Mouse (Mus musculus): Measurements from ENCODE around the gene Dynlrb1. TPM values are rescaled to one million over a fixed set of nuclear protein-coding genes. Genes with fewer than 3 reads are reported as not detected.

Dynlrb1 gene
- polyA plus RNA-seq (2017; shearing (Covaris generic)), result 342 TPM

GRCm38 (mm10) chr2:155236362-155236992 lies at the start of gene Dynlrb1:
Dynlrb1 (plus strand) TSS chr2:155236533.

GRCm38 (mm10) chr2:155276195-155276594 lies 39.9 kb downstream of the Dynlrb1 start, which contains the start of gene Map1lc3a:
Map1lc3a (plus strand) TSS chr2:155276297.

Other genes with a start within 250 kb of the Dynlrb1 start
- gene Gm14226, start 218.3 kb upstream of the Dynlrb1 start, polyA plus RNA-seq (2017; shearing (Covaris generic)), result not detected
- gene Ahcy, start 162.0 kb upstream of the Dynlrb1 start, polyA plus RNA-seq (2017; shearing (Covaris generic)), result 28.7 TPM
- 128 TPM for gene Itch, start 103.0 kb upstream of the Dynlrb1 start, polyA plus RNA-seq (2017; shearing (Covaris generic))
- 2.2 TPM for gene Map1lc3a, start 39.8 kb downstream of the Dynlrb1 start, polyA plus RNA-seq (2017; shearing (Covaris generic))
- gene Pigu, start 120.9 kb downstream of the Dynlrb1 start, polyA plus RNA-seq (2017; shearing (Covaris generic)), result 56.2 TPM
- gene Trp53inp2, start 144.5 kb downstream of the Dynlrb1 start, polyA plus RNA-seq (2017; shearing (Covaris generic)), result 1.5 TPM
- 5.3 TPM for gene Ncoa6, start 237.4 kb downstream of the Dynlrb1 start, polyA plus RNA-seq (2017; shearing (Covaris generic))